Mouse (Mus musculus) Patski (cell line): ENCODE measurements around the gene Tpst2. TPM values are rescaled to one million over a fixed set of nuclear protein-coding genes. Genes with fewer than 3 reads are reported as not detected.
"Not testable (repeated sequence)": the region's sequence is repeated elsewhere in the genome, so short reads cannot be mapped to it uniquely, and the experiment has no call there.

Source experiments
- ATAC-seq: fragments of 100-300 bp; one replicate; pipeline ENCODE4 v1.8.0; 2021
- CTCF ChIA-PET: fragments of 350-600 bp; sonication (Branson Sonifier 250); formaldehyde crosslinking; loops from one replicate; lab custom pipeline; 2022; ENCODE audit warnings: inconsistent platforms; lab: Charles Lee
- POLR2A ChIA-PET: fragments of 350-600 bp; sonication (Branson Sonifier 250); formaldehyde crosslinking; loops from one replicate; lab custom pipeline; 2022; ENCODE audit warnings: antibody characterized with exemption, inconsistent platforms; lab: Charles Lee
- DNase-seq: peaks from one replicate; pipeline ENCODE4 v3.0.0-alpha.2; 2011; ENCODE audit warnings: low read depth, low spot score
- H3K27me3 ChIP-seq: fragments of 371-371 bp; one replicate; pipeline ENCODE4 v1.5.1; 2021
- CTCF ChIP-seq: fragments of 100-300 bp; IDR thresholded peaks from one replicate; pipeline ENCODE4 v1.5.1; 2021
- in situ Hi-C: fragments of 300-500 bp; cut with MboI; formaldehyde crosslinking; loops from 3 replicates; pipeline ENCODE4 v1.11.1; 2018; ENCODE audit warnings: low pct_unique_long_range_greater_than_20kb, mixed read lengths
- polyA plus RNA-seq: library from polyadenylated mRNA; unstranded; gene quantifications from one replicate; pipeline ENCODE4 v1.2.3, GENCODE M21; 2021

The Tpst2 gene
- polyA plus RNA-seq, 1 experiment from 2014 or later, result 92.3 TPM

GRCm38 (mm10) chr5:112301694-112302093, 25.2 kb downstream of the Tpst2 start:
- no peak for DNase-seq
- TF ChIP-seq CTCF, result no peak
- ChIA-PET POLR2A (interaction anchor here (1.6 kb wide), 1 partner anchor 22 kb away, joined by 4 read pairs; no protein-coding TSS in a partner anchor), CTCF (interaction anchor here (1.4 kb wide), 1 partner anchor 12 kb away, joined by 3 read pairs; no protein-coding TSS in a partner anchor)
- ATAC-seq, result no peak
- in situ Hi-C loops, result loop anchor here (25.0 kb wide), 1 partner anchor 1461 kb away; the partner anchor contains the start of genes Iscu and Sart3
- H3K27me3 ChIP-seq, result no peaks in the 10 kb centered on the region

GRCm38 (mm10) chr5:112302310-112302709, 25.8 kb downstream of the Tpst2 start:
- in situ Hi-C loops, result loop anchor here (25.0 kb wide), 1 partner anchor 1460 kb away; the partner anchor contains the start of genes Iscu and Sart3
- ChIA-PET CTCF (no interaction called here), POLR2A (interaction anchor here (1.6 kb wide), 1 partner anchor 23 kb away, joined by 4 read pairs; no protein-coding TSS in a partner anchor)
- ATAC-seq, result no peak
- H3K27me3 ChIP-seq, result no peaks in the 10 kb centered on the region
- DNase-seq, result no peak
- no peak for TF ChIP-seq CTCF

DNA sequence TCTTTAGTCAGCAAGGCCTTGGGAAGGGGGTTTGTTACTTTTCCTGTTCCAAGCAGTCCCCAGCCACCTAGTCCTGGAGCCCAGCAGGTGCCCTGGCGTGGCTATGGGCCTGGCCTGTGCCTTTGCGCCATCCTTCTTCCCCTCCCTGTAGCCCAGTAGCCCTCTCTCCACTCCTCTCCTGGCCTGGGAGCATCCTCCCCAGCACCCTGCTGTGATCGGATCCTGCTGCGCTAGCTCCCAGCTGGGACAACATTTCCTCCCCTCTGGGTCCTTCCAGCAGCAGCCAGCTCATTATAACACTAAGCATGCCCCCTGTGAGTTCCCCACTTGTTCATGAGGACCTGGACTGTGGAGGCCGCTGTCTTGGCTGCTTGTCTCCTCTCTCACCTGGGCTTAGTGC, 29.4 kb downstream of the Tpst2 start:
- DNase-seq, result no peak
- POLR2A ChIA-PET, result no interaction called here
- in situ Hi-C loops, result loop anchor here (25.0 kb wide), 1 partner anchor 1456 kb away; the partner anchor contains the start of genes Iscu and Sart3
- ATAC-seq, result no peak
- CTCF ChIA-PET, result no interaction called here
- no peaks in the 10 kb centered on the region for H3K27me3 ChIP-seq
- TF ChIP-seq CTCF, result no peak

- CTCF ChIA-PET, result interaction anchor here (1.2 to 1.5 kb wide), 3 partner anchors 10 to 32 kb away, joined by 3 to 4 read pairs (median 3); no protein-coding TSS in a partner anchor
- POLR2A ChIA-PET, result interaction anchor here (1.5 kb wide), 1 partner anchor 35 kb away, joined by 3 read pairs; no protein-coding TSS in a partner anchor
- DNase-seq (no peak), ATAC-seq (no peak)
- H3K27me3 ChIP-seq, result no peaks in the 10 kb centered on the region
- in situ Hi-C loops, result loop anchor here (25.0 kb wide), 1 partner anchor 1449 kb away; the partner anchor contains the start of genes Iscu and Sart3
- TF ChIP-seq CTCF, result no peak
Observed at GRCm38 (mm10) chr5:112313222-112313885, 36.9 kb downstream of the Tpst2 start.

GRCm38 (mm10) chr5:112316468-112316867, 40.0 kb downstream of the Tpst2 start:
- peak; percentile 18 for ATAC-seq
- in situ Hi-C loops, result loop anchor here (25.0 kb wide), 1 partner anchor 1446 kb away; the partner anchor contains the start of genes Iscu and Sart3
- DNase-seq, result no peak

DNA sequence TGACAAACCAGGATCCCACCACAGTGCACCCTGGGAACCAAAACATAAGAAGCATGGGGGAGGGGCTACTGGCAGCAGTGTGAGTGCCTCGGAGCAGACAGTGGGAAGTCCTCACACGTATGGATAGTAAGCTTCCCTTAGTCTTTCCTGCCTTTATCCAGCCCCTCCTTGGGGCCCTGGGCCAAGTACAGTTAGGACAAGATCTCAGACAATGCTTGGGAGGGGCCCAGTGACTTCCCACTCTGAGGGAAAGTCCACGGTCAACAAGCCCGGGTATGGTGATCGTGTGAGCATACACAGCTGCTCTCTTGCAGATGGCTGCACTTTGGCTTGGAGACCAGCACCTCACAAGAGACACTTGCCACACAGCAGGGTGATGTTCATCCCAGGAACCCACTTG, 40.8 kb downstream of the Tpst2 start:
- DNase-seq, result no peak
- in situ Hi-C loops, result loop anchor here (25.0 kb wide), 1 partner anchor 1445 kb away; the partner anchor contains the start of genes Iscu and Sart3
- H3K27me3 ChIP-seq, result no peaks in the 10 kb centered on the region
- ATAC-seq, result no peak
- no peak for TF ChIP-seq CTCF
- ChIA-PET POLR2A (no interaction called here), CTCF (interaction anchor here (0.8 to 1.5 kb wide), 3 partner anchors 10 to 27 kb away, joined by 3 read pairs; no protein-coding TSS in a partner anchor)

More at GRCm38 (mm10) chr5:112316468-112316867, 40.0 kb downstream of the Tpst2 start:
- ChIA-PET POLR2A (no interaction called here), CTCF (interaction anchor here (1.4 kb wide), 1 partner anchor 20 kb away, joined by 3 read pairs; no protein-coding TSS in a partner anchor)
- H3K27me3 ChIP-seq, result no peaks in the 10 kb centered on the region
- TF ChIP-seq CTCF, result no peak

GRCm38 (mm10) chr5:112319343-112319742, 42.9 kb downstream of the Tpst2 start:
- POLR2A ChIA-PET, CTCF ChIA-PET, ATAC-seq, DNase-seq, H3K27me3 ChIP-seq: not testable (repeated sequence)
- in situ Hi-C loops, result loop anchor here (25.0 kb wide), 1 partner anchor 1443 kb away; the partner anchor contains the start of genes Iscu and Sart3

DNA sequence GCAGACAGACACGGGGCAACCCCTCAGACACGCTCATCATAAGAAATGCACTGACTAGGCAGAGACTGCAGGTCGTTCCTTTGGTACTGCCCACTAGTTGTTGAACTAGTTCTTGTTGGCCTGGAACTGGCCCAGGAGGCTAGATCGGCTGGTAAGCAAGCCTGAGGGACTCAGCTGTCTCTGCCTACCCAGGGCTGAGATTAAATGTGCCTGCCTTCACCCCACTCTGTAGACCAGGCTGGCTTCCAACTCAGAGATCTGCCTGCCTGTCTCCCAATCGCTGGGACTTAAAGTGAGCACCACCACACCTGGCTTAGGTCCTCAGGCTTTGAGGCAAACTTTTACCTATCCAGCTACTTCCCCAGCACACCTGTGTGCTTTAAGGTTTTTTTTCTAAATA, 43.9 kb downstream of the Tpst2 start:
- TF ChIP-seq CTCF, result no peak
- ChIA-PET CTCF (interaction anchor here (1.2 kb wide), 1 partner anchor 30 kb away, joined by 3 read pairs; no protein-coding TSS in a partner anchor), POLR2A (interaction anchor here (1.1 kb wide), 1 partner anchor 39 kb away, joined by 5 read pairs; no protein-coding TSS in a partner anchor)
- no peak for DNase-seq
- ATAC-seq, result no peak
- in situ Hi-C loops, result loop anchor here (5.0 to 25.0 kb wide), 2 partner anchors 38 to 1442 kb away; partner anchors contain the start of genes Iscu and Sart3
- H3K27me3 ChIP-seq, result no peaks in the 10 kb centered on the region

DNA sequence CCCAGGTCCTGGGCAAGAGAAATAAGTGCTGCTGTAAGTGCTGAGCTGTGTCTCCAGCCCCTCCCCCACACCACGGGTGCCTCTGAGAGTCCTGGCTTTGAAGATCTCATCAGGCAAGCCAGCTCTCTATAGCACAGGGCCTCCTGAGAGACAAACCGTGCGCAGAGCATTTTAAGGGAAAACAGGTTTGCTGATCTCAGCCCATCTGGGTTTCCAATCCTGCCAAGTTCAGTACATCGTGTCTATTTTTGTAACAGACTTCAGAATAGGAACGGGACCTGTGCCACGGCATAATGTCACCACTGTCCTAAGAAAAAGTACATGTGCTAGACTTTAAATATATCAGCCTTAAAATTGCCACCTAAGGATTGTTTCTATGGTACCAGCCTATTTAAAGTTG, 44.4 kb downstream of the Tpst2 start:
- ATAC-seq (no peak), DNase-seq (no peak)
- H3K27me3 ChIP-seq, result no peaks in the 10 kb centered on the region
- ChIA-PET CTCF (interaction anchor here (1.2 kb wide), 1 partner anchor 31 kb away, joined by 3 read pairs; no protein-coding TSS in a partner anchor), POLR2A (interaction anchor here (1.1 kb wide), 1 partner anchor 40 kb away, joined by 5 read pairs; no protein-coding TSS in a partner anchor)
- in situ Hi-C loops, result loop anchor here (5.0 to 25.0 kb wide), 2 partner anchors 39 to 1441 kb away; partner anchors contain the start of genes Iscu and Sart3
- no peak for TF ChIP-seq CTCF

GRCm38 (mm10) chr5:112321376-112321775, 44.9 kb downstream of the Tpst2 start:
- no peak for DNase-seq
- ChIA-PET POLR2A (no interaction called here), CTCF (no interaction called here)
- no peak for ATAC-seq
- H3K27me3 ChIP-seq, result no peaks in the 10 kb centered on the region
- TF ChIP-seq CTCF, result no peak
- in situ Hi-C loops, result loop anchor here (5.0 to 25.0 kb wide), 2 partner anchors 39 to 1441 kb away; partner anchors contain the start of genes Iscu and Sart3
